Mouse (Mus musculus) small intestine, adult 2 months (tissue): ENCODE measurements around the gene Ubp1.

ENCODE experiments used
- CTCF ChIP-seq: fragments of 200-500 bp; IDR thresholded peaks from 2 replicates; pipeline ENCODE4 v1.5.1; 2012; ENCODE audit warnings: low read depth, mild to moderate bottlenecking, control low read depth, inconsistent platforms, low read length, moderate library complexity, mixed read lengths; ENCODE audit not compliant: insufficient replicate concordance, insufficient read length; ENCODE audit errors: extremely low read depth
- POLR2A ChIP-seq: fragments of 200-500 bp; IDR thresholded peaks from 2 replicates; pipeline ENCODE4 v1.6.1; 2012; ENCODE audit warnings: low read depth, mild to moderate bottlenecking, control low read depth, inconsistent platforms, low read length, moderate library complexity

- TF ChIP-seq CTCF, result no peak
- no peak for TF ChIP-seq POLR2A
Measured at GRCm38 (mm10) chr9:114014034-114014433, 83.3 kb downstream of the Ubp1 start.
